Mouse (Mus musculus) embryonic fibroblast, embryonic 13.5 days (primary cell): ENCODE measurements around the gene Odf3. TPM values are rescaled to one million over a fixed set of nuclear protein-coding genes. Genes with fewer than 3 reads are reported as not detected.

Experiments used
- H3K27ac ChIP-seq: 2 replicates; pipeline ENCODE4 v1.5.1; 2012; ENCODE audit warnings: low read length, control low read depth, inconsistent platforms; ENCODE audit not compliant: insufficient read depth
- H3K4me1 ChIP-seq: 2 replicates; pipeline ENCODE4 v1.6.1; 2011; ENCODE audit warnings: low read length; ENCODE audit not compliant: control insufficient read depth, insufficient read depth
- H3K4me3 ChIP-seq: 2 replicates; pipeline ENCODE4 v1.5.1; 2011; ENCODE audit warnings: mild to moderate bottlenecking, control low read depth, low read length; ENCODE audit not compliant: insufficient read depth
- CTCF ChIP-seq: IDR thresholded peaks from 2 replicates; pipeline ENCODE4 v1.5.1; 2011; ENCODE audit warnings: mild to moderate bottlenecking, control low read depth, low read length, moderate library complexity, borderline replicate concordance; ENCODE audit not compliant: insufficient read depth
- POLR2A ChIP-seq: IDR thresholded peaks from 2 replicates; pipeline ENCODE4 v1.6.1; 2011; ENCODE audit warnings: low read depth, mild to moderate bottlenecking, control low read depth, low read length, moderate library complexity
- polyA plus RNA-seq: library from polyadenylated mRNA; stranded (reverse); fragments of >200 nt; gene quantifications from 2 replicates; pipeline ENCODE4 v1.2.4, GENCODE M21; 2011; ENCODE audit warnings: low read depth; ENCODE audit not compliant: missing spikeins, insufficient read length

Gene Odf3
- polyA plus RNA-seq, 1 experiment, result not detected

DNA sequence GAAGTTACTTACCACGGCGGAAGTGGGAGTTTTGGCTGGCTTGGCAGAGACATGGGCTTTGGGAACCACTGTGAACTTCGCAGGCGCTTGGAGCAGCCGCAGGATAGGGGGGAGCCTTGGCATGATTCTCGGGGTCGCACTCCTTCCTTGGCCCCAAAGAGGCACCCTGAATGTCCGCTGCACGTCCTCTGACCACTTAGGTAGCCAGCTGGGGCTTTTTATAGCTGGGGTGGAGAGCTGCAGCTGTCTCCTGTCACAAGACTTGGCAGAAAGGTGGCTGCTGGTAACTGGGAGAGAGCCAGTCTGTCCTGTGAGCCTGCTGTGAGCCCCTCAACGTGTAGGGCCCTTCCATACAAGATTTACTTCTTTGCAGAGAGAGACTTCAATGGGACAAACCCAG lies 52.6 kb downstream of the Odf3 start, which contains the start of gene Cox8b:
TSS of gene Cox8b (minus strand) at position 227 of the 400 bp plus-strand sequence.
- TF ChIP-seq CTCF, result no peak
- no peak for TF ChIP-seq POLR2A
- Histone ChIP-seq H3K4me1 (no peaks in the 10 kb centered on the region), H3K27ac (no peak within 1 kb of the TSS), H3K4me3 (no peak within 1 kb of the TSS)

Other genes with a start within 250 kb of the Odf3 start
- gene Olfr46, start 246.5 kb upstream of the Odf3 start, polyA plus RNA-seq, result not detected in 2 replicates
- gene Olfr61, start 218.8 kb upstream of the Odf3 start, polyA plus RNA-seq, result not detected in 2 replicates
- not detected in 2 replicates for gene Olfr53, start 201.4 kb upstream of the Odf3 start, polyA plus RNA-seq
- gene Olfr539, start 187.9 kb upstream of the Odf3 start, polyA plus RNA-seq, result not detected in 2 replicates
- gene Olfr45, start 165.9 kb upstream of the Odf3 start, polyA plus RNA-seq, result not detected in 2 replicates
- gene Olfr541, start 150.5 kb upstream of the Odf3 start, polyA plus RNA-seq, result not detected in 2 replicates
- gene Cyp2e1, start 84.1 kb upstream of the Odf3 start, polyA plus RNA-seq, result not detected in 2 replicates
- gene Syce1, start 60.0 kb upstream of the Odf3 start, polyA plus RNA-seq, result not detected in 2 replicates
- 2.2 and 3.5 TPM in 2 replicates for gene Zfp941, start 25.6 kb upstream of the Odf3 start, polyA plus RNA-seq
- gene Urah, start 12.8 kb upstream of the Odf3 start, polyA plus RNA-seq, result not detected in 2 replicates
- gene Scgb1c1, start 2.3 kb upstream of the Odf3 start, polyA plus RNA-seq, result not detected in 2 replicates
- gene Gm45785, start 8.5 kb downstream of the Odf3 start, polyA plus RNA-seq, result not detected in 2 replicates
- gene Ric8a, start 9.2 kb downstream of the Odf3 start, polyA plus RNA-seq, result 53.4 and 58.1 TPM in 2 replicates
- gene Bet1l, start 9.8 kb downstream of the Odf3 start, polyA plus RNA-seq, result 29.9 and 35.7 TPM in 2 replicates
- 206 and 213 TPM in 2 replicates for gene Psmd13, start 34.2 kb downstream of the Odf3 start, polyA plus RNA-seq
- gene Sirt3, start 34.5 kb downstream of the Odf3 start, polyA plus RNA-seq, result 7.6 and 8.2 TPM in 2 replicates
- gene Cox8b, start 52.6 kb downstream of the Odf3 start, polyA plus RNA-seq, result not detected in 2 replicates
- not detected in 2 replicates for gene Nlrp6, start 73.1 kb downstream of the Odf3 start, polyA plus RNA-seq
- gene Pgghg, start 93.6 kb downstream of the Odf3 start, polyA plus RNA-seq, result 14.3 and 19.1 TPM in 2 replicates
- gene Ifitm5, start 102.5 kb downstream of the Odf3 start, polyA plus RNA-seq, result 3.0 TPM in 1 of 2 replicates, not detected in the other
- gene Gm45717, start 108.1 kb downstream of the Odf3 start, polyA plus RNA-seq, result not detected in 2 replicates
- 771 and 857 TPM in 2 replicates for gene Ifitm2, start 108.2 kb downstream of the Odf3 start, polyA plus RNA-seq
- gene Ifitm1, start 119.4 kb downstream of the Odf3 start, polyA plus RNA-seq, result 5.1 and 16.5 TPM in 2 replicates
- 1,040 and 1,188 TPM in 2 replicates for gene Ifitm3, start 163.0 kb downstream of the Odf3 start, polyA plus RNA-seq
- gene Ifitm6, start 170.1 kb downstream of the Odf3 start, polyA plus RNA-seq, result not detected in 2 replicates
- gene Gm17387, start 181.3 kb downstream of the Odf3 start, polyA plus RNA-seq, result not detected in 2 replicates
- gene B4galnt4, start 213.3 kb downstream of the Odf3 start, polyA plus RNA-seq, result 0.53 and 1.6 TPM in 2 replicates
- gene Pkp3, start 230.4 kb downstream of the Odf3 start, polyA plus RNA-seq, result not detected in 2 replicates